Mouse (Mus musculus) testis, postnatal 14 days (tissue): Measurements from ENCODE around the gene Ndufv2.

Source experiments
- DNase-seq: peaks from one replicate; pipeline ENCODE4 v3.0.0; 2021; ENCODE audit warnings: low spot score

Ndufv2 gene

GRCm38 (mm10) chr17:66101380-66102330, at the start of gene Ndufv2:
Ndufv2 (minus strand) TSS chr17:66101559.
- peak; percentile 92 for DNase-seq

- no peak for DNase-seq
These were observed 29.9 kb upstream of the Ndufv2 start for GRCm38 (mm10) chr17:66131212-66131611.

GRCm38 (mm10) chr17:66130371-66130770, 29.0 kb upstream of the Ndufv2 start:
- DNase-seq = no peak

GRCm38 (mm10) chr17:66125211-66125610, 23.9 kb upstream of the Ndufv2 start:
- no peak for DNase-seq

- no peak for DNase-seq
These were observed 22.7 kb upstream of the Ndufv2 start for GRCm38 (mm10) chr17:66123816-66124610.

- DNase-seq = peak; percentile 90
These were observed 21.9 kb upstream of the Ndufv2 start, which contains the start of gene Ddx11 for GRCm38 (mm10) chr17:66123066-66123815. Ddx11 (plus strand) TSS chr17:66123520.

- DNase-seq = no peak
These were observed 19.3 kb upstream of the Ndufv2 start for GRCm38 (mm10) chr17:66120701-66121100.

- DNase-seq = no peak
These were observed 17.6 kb upstream of the Ndufv2 start for GRCm38 (mm10) chr17:66118991-66119390.

GRCm38 (mm10) chr17:66112166-66112565, 10.8 kb upstream of the Ndufv2 start:
- no peak for DNase-seq

GRCm38 (mm10) chr17:66111402-66111959, 10.1 kb upstream of the Ndufv2 start, which contains the start of gene Washc1:
Washc1 (plus strand) TSS chr17:66111545.
- DNase-seq = peak; percentile 90

GRCm38 (mm10) chr17:66110746-66111145, 9.4 kb upstream of the Ndufv2 start:
- DNase-seq = no peak

- DNase-seq = no peak
These were observed 6.8 kb upstream of the Ndufv2 start for GRCm38 (mm10) chr17:66108198-66108597.

GRCm38 (mm10) chr17:66107466-66107865, 6.1 kb upstream of the Ndufv2 start:
- no peak for DNase-seq

GRCm38 (mm10) chr17:66106601-66107267, 5.4 kb upstream of the Ndufv2 start:
- DNase-seq = no peak

GRCm38 (mm10) chr17:66104076-66104475, 2.7 kb upstream of the Ndufv2 start:
- no peak for DNase-seq

GRCm38 (mm10) chr17:66100566-66101379, 586 bp downstream of the Ndufv2 start:
- no peak for DNase-seq

- no peak for DNase-seq
These were observed 8.7 kb downstream of the Ndufv2 start for GRCm38 (mm10) chr17:66092664-66093063.

- no peak for DNase-seq
These were observed 9.3 kb downstream of the Ndufv2 start for GRCm38 (mm10) chr17:66092065-66092464.

- DNase-seq = no peak
These were observed 10.0 kb downstream of the Ndufv2 start for GRCm38 (mm10) chr17:66091392-66091791.

GRCm38 (mm10) chr17:66090251-66090650, 11.1 kb downstream of the Ndufv2 start:
- DNase-seq = no peak
